Mouse (Mus musculus) kidney, postnatal 36 days (tissue): ENCODE measurements around the gene Col12a1.
A peak's percentile ranks its signal among the peaks of the same experiment; 100 is the strongest.
"Not testable (repeated sequence)": the region's sequence is repeated elsewhere in the genome, so short reads cannot be mapped to it uniquely, and the experiment has no call there.

ENCODE experiments used
- DNase-seq, 2 experiments: peaks; one replicate each; pipeline ENCODE4 v3.0.0; 2021 to 2022; ENCODE audit warnings: mixed read lengths in 2 of 2

Gene Col12a1

GRCm38 (mm10) chr9:79689342-79689741 lies 29.3 kb downstream of the Col12a1 start:
- DNase-seq = no peak

- no peak for DNase-seq
Observed at GRCm38 (mm10) chr9:79687227-79687626, 31.4 kb downstream of the Col12a1 start.

GRCm38 (mm10) chr9:79686049-79686448 lies 32.6 kb downstream of the Col12a1 start:
- no peak for DNase-seq

GRCm38 (mm10) chr9:79680453-79681240 lies 38.0 kb downstream of the Col12a1 start:
- DNase-seq = peak; percentile 8 to 50

GRCm38 (mm10) chr9:79668806-79669205 lies 49.8 kb downstream of the Col12a1 start:
- not testable (repeated sequence) for DNase-seq

GRCm38 (mm10) chr9:79653327-79654150 lies 65.1 kb downstream of the Col12a1 start:
- no peak for DNase-seq

GRCm38 (mm10) chr9:79648587-79648986 lies 70.0 kb downstream of the Col12a1 start:
- no peak for DNase-seq

DNA sequence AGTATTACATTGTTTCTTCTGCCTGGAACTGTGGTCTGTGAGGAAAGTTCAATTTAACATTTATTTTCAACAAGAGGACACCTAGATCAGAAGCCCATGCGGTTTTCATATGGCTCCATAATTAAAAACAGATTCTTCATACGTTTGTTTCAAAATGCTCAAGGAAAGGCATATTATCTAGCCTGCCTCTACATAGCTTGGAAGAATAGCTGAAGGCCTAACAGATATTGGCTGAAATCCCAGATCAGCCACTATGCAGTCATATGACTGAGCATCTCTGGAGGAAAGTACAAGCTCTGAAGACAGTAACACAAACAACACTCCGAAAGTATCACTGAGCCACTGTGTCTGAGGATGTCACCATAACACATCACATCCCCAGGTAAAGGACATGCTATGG lies 72.9 kb downstream of the Col12a1 start:
- peak; percentile 21 to 57 for DNase-seq

DNA sequence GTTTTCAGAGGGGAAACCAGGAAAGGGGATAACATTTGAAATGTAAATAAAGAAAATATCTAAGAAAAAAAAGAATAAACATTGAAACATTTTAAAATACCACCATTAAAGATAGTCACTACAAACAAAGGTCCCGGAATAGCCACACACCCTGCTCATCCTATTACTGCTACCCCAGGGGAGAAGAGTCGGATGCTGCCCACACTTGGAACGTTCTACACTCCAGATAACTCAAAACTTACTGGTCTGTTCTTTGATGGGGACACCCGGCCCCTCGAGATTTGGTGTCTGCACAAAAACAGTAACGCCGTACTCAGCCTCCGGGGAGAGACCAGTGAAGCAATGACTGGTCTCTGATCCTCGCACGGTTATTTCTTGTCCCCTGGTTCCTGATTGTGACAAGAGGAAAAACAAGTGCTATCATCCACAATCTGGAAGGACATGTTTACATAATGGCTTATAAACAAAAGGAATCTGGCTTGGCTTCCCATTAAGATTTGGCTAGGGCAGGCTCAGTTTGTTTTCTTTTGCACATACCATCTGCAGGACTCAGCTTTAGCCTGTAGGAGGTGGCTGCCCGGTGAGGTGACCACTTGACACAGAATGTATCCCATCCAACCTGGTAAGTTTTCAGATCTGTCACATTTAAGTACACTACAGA lies 79.1 kb downstream of the Col12a1 start:
- no peak for DNase-seq

DNA sequence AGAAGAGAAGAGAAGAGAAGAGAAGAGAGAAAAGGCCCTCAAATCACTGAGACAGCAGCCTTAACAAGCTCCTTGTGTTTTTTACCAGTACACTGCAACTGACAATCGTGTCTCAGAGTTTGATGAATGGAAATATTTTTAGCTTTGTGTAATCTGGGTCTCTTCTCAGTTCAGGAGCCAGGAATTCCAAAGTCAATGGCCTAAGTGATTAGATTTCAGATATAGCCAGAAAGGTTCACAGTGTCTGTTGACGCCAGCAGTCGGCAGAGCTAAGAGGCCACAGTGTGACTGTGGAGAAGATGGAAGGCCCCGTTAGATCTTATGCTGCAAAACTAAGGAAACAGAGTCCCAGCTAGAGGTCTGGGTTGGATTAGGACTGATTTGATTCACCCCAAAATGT lies 80.8 kb downstream of the Col12a1 start:
- no peak for DNase-seq

DNA sequence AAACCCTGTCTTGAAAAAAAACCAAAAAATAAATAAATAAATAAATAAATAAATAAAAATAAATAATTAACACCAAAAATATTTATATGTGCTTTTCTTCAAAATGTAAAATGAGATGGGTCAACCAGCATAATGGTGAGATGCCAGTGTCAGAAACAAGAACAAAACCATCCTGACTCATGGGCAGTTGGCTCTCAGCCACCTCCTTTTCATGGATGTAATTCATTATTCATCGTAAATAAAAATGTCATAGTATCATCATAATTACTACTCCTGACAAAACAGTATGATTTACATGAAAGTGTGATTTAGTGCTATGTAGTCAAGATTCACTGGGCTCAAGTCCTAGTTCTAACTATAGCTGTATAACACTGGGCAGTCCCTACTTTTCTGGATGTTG lies 84.6 kb downstream of the Col12a1 start:
- DNase-seq = no peak

GRCm38 (mm10) chr9:79631186-79631585 lies 87.4 kb downstream of the Col12a1 start:
- DNase-seq = no peak

DNA sequence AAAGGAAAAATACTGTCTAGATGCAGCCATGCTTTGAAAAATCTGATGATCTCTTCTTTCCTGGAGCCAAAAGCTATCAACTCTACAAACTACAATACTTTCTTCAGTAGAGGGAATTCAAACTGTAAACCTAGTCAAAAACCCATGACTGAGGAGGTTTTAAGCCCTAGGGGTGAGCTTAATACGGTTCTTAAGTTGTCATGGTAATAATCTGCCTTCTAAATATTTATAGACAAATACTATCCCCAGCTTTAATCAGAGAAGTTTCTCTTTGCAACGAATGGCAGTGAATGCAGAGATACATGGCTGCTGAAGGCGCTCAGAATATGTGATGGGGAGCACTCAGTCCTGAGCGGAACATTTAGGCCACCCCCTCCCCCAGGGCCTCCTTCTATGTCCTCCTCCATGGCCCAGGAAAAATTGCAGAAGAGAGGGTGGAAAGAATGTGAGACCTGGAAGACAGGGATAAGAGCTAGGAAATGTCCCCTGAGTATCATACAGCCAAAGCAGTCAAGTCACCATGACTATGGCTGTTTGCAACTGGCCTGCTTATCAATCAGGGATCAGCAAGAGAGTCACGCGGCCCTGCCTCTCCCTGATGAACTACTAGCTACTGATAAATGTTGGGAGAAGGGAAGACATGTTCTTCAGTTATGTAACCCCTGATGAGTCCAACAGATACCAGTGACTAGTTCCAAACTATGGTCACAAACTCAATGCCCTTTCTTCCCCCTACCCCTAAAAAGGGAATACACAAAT lies 99.6 kb downstream of the Col12a1 start:
- DNase-seq = no peak

- DNase-seq = peak; percentile 30 to 60
Observed at GRCm38 (mm10) chr9:79617336-79617735, 101.3 kb downstream of the Col12a1 start.

- no peak for DNase-seq
Observed at GRCm38 (mm10) chr9:79616040-79616439, 102.6 kb downstream of the Col12a1 start.

DNA sequence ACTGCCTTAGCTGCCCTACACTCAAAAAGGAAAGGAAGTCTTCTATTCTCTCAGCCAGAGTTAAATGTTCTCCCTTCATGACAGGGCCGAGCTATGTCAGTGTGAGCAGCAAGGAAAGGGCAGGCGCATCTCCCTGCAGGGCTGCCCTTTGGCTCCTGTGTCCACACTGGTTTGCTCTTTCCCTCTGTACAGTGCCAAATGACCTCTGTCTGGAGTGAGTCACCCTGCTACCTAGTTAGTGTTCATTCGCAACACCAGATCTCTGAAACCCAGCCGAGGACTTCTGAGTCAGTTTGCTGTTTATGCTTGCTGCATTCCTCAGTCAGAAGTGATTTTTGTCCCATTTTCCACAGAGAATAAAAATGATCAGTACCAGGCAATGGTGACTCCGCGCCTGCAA lies 108.3 kb downstream of the Col12a1 start:
- peak; percentile 76 to 92 for DNase-seq

DNA sequence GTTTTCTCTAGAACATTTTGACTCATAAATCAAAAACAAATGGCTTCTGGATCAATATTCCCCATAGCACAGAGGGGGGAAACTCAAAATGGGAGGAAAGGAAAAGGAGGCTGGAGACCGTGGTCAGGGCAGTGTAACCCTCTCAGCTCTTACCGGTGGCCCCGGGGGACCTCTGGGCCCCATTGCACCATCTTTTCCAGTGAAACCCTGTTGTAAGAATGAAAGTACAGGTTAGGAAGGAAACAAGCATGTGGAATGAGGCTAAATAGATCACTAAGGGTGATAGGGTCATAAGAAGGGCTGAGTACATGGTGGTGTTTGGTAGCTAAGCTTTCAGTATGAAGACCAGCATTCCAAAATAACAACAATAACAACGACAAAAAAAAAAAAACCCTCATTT lies 109.0 kb downstream of the Col12a1 start:
- no peak for DNase-seq

- DNase-seq = no peak
Observed at GRCm38 (mm10) chr9:79608795-79609194, 109.8 kb downstream of the Col12a1 start.

- DNase-seq = peak in 1 of 2 experiments; percentile 10
Observed at GRCm38 (mm10) chr9:79608062-79608531, 110.5 kb downstream of the Col12a1 start.

DNA sequence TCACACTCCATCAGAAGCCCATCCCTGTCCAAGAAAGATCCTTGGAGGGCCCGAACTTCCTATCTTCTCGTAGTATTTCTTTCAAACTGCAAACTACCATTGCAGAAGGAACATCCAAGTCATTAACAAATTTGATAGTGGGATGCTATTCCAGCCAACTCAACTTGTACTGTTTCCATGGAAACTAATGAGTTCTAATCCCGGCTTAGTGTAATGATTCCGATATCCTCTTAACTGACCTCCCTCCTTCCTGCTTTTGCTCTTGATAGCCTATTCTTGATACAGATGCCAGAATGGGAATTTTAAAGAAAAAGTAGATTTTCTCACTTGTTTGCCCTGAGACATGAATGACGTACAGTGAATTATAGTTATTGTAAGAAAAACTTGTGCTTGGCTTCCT lies 112.5 kb downstream of the Col12a1 start:
- DNase-seq = no peak

DNA sequence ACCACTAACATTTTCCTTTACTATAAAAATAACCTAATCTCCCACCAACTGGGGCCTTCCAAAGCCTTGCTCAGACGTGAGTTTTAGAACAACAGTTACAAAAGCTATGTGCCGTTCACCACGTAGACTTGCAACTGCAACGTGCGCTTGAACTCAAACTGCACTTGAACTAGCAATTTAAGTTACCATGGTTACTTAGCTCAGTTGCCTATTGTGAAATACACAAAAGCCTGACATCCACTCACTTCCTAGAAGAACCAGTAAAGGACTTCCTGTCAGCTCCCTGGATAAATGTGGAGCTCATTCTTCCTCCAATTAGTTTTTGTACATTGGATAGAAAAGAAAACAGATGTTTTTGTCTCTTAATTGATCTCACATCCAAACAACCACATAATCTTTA lies 112.9 kb downstream of the Col12a1 start:
- no peak for DNase-seq

GRCm38 (mm10) chr9:79604546-79604945 lies 114.1 kb downstream of the Col12a1 start:
- DNase-seq = peak; percentile 72 to 77

DNA sequence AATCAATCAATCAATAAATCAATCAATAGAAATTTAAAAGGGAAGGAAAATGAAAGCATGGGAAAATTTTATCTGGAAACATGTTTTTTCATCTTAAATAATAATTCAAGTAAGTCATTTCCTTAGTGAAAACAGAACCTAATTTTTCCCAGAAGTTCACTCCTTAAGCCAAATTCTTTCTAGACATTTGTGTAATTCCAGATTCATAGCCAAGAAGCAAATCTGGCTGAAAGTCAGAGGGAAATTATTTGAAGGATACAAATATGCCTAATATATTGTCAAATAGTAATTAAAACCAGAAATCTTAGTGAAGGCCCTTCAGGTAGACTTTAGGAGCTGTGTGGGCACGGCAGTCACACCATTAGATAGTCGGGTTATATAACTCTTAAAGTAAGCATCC lies 115.2 kb downstream of the Col12a1 start:
- DNase-seq = no peak
